Mouse (Mus musculus): Measurements from ENCODE around the gene Lypd3. TPM values are rescaled to one million over a fixed set of nuclear protein-coding genes. Genes with fewer than 3 reads are reported as not detected.

Lypd3 gene
- polyA plus RNA-seq (2012), result not detected in 2 replicates

DNA sequence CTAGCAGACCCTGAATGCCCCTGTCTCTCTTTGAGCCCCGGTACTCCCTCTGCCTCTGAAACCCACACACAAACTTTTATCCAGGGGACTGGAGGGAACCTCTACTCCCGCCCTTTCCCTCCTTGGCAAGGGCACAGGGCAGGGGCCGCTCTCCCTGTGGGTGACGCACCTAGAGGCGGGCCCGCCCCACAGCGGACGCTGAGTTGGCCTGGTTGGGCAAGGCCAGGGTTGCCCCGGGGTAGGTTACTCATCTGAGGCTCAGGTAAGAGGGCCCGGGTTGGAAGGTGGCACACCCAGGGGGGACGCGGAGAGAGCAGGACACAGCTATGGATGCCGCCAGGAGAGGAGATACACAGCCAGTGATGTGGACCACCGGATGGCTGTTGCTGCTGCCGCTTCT lies at the start of gene Lypd3:
TSS of gene Lypd3 (plus strand) at position 287 of the 400 bp plus-strand sequence.
- no peak for TF ChIP-seq GATA1 (IDR thresholded peaks at IDR 0.05; ENCODE audit: low read length)

- no peak for TF ChIP-seq GATA1 (IDR thresholded peaks at IDR 0.05; ENCODE audit: low read length)
Observed at GRCm38 (mm10) chr7:24586828-24587227, 49.5 kb upstream of the Lypd3 start.

GRCm38 (mm10) chr7:24587330-24588105 lies 48.8 kb upstream of the Lypd3 start, which contains the start of the genes Ethe1 and Zfp575:
Gene Ethe1 (plus strand): TSS chr7:24587543.
Gene Zfp575 (minus strand): TSS chr7:24587641.
- TF ChIP-seq GATA1 (IDR thresholded peaks at IDR 0.05; ENCODE audit: low read length), result no peak

- TF ChIP-seq GATA1 (IDR thresholded peaks at IDR 0.05; ENCODE audit: low read length), result no peak
Observed at GRCm38 (mm10) chr7:24588336-24588735, 48.0 kb upstream of the Lypd3 start.

DNA sequence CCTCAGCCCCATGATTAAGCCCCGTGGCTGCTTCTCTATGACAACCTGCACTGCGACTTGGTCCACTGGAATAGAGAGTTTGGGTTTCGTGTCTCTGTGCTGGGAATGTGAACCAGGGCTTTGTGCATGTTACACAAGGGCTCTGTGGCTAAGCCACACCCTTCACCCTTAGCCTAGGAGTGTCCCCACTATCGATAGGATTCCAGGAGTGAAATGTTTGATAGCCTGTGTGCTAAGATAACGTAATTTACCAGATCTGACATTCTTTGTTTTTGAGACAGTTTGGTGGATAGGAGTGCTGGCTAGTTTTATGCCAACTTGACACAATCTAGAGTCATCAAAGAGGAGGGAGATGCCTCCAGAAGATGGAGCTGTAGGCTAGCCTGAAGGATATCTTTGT lies 44.6 kb upstream of the Lypd3 start:
- peak; percentile 50 for TF ChIP-seq GATA1 (IDR thresholded peaks at IDR 0.05; ENCODE audit: low read length)

DNA sequence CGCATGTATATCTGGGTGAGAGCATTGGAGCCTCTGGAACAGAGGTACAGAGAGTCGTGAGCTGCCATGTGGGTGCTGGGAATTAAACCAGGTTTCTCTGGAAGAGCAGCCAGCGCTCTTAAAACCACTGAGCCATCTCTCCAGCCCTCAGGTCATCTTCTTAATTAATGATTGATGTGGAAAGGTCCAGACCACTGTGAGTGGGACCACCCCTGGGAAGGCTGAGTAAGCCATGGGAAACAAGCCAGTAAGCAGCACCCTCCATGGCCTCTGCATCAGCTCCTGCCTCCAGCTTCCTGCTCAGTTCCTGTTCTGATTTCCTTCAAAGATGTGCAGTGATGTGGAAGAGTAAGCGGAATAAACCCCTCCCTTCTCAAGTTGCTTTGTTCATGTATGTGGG lies 44.2 kb upstream of the Lypd3 start:
- no peak for TF ChIP-seq GATA1 (IDR thresholded peaks at IDR 0.05; ENCODE audit: low read length)

- no peak for TF ChIP-seq GATA1 (IDR thresholded peaks at IDR 0.05; ENCODE audit: low read length)
Observed at GRCm38 (mm10) chr7:24592781-24593180, 43.6 kb upstream of the Lypd3 start.

GRCm38 (mm10) chr7:24593621-24594308 lies 42.6 kb upstream of the Lypd3 start:
- TF ChIP-seq GATA1 (IDR thresholded peaks at IDR 0.05; ENCODE audit: low read length), result no peak

DNA sequence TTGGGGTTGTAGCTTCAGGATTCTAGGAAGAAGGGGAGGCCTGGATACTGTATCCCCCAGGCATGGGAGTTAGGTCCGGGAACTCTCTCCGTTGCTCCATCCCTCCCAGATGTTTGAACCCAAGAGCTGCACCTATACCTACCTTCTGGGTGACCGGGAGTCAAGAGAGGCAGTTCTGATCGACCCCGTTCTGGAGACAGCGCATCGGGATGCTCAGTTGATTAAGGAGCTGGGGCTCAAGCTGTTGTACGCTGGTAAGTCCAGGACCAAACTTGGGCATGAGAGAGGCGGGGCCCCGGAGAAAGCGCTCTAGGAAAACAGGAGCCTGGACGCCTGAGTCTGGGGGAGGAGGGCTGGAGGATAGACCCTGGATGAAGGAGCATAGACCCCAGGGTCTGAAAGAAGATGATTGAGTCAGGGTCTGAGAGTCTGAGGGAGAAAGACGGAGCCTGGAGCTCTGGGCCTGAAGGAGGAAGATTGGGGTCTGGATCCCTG lies 42.0 kb upstream of the Lypd3 start:
- TF ChIP-seq GATA1 (IDR thresholded peaks at IDR 0.05; ENCODE audit: low read length), result no peak

GRCm38 (mm10) chr7:24595464-24595863 lies 40.9 kb upstream of the Lypd3 start:
- TF ChIP-seq GATA1 (IDR thresholded peaks at IDR 0.05; ENCODE audit: low read length), result no peak

GRCm38 (mm10) chr7:24598121-24598520 lies 38.2 kb upstream of the Lypd3 start:
- no peak for TF ChIP-seq GATA1 (IDR thresholded peaks at IDR 0.05; ENCODE audit: low read length)

DNA sequence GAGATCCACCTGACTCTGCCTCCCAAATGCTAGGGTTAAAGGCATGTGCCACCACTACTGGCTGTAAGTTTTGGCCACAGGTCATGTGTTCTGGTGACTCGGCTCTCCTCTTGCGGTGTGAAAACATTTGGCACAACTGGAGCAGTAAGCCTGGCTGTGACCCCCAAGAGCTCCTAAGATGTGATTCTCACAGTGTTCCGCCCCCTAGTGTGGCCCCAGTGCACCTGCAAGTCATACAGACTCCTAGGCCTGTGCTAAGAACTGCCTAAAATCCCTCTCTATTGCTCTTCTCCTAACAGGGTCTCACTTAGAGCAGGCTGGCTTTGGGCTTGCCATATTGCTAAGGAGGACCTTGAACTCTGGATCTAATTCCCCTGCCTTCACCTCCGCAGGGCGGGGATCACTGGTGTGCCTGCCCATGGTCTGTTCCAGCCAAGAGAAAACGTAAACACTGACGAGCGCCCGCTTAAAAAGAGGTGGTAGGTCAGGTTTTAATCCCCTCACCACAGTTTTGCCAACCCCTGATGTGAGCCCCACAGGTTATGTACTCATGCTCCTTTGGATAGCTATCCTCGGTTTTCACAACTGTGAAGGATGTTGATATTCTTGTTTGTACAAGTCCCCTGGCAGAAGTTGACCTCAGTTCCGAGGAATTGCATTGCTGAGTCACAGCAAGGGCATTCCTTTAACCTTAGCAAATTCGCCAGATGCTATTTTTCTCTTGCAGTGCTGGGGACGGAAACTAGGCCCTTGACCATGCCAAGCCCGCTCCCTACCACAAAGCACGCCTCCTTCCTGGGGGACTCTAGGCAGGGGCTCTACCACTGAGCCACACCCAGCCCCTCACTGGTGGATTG lies 36.9 kb upstream of the Lypd3 start:
- TF ChIP-seq GATA1 (IDR thresholded peaks at IDR 0.05; ENCODE audit: low read length), result no peak

DNA sequence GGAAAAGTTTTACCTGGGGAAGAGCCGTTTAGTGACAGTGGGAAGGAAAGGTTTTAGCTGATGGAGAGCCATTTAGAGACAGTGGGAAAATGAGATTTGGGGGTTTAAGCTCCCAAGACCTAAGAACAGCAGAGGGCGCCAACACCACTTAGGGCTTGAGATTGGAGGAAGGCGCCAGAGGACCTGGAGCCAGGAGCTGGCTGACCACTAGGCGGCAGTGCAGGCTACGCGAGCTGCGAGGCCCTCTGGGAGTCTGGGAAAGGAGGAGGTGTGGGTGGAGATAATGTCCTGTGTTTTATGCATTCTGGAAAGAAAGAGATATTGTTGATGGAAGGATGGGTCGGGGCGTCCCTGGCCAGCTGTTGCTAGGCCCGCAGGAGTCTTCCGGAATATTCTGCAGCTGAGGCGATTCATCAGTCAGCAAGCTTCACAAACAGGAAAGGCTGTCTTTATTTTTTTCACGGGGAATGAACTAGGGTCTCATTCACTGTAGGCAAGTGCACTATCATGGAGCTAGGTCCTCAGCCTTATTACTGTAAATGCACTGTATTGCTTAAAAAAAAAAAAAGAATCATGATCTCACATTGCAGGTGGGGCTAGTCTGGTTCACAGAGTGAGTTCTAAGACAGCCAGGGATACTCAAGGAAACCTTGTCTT lies 35.3 kb upstream of the Lypd3 start:
- no peak for TF ChIP-seq GATA1 (IDR thresholded peaks at IDR 0.05; ENCODE audit: low read length)

DNA sequence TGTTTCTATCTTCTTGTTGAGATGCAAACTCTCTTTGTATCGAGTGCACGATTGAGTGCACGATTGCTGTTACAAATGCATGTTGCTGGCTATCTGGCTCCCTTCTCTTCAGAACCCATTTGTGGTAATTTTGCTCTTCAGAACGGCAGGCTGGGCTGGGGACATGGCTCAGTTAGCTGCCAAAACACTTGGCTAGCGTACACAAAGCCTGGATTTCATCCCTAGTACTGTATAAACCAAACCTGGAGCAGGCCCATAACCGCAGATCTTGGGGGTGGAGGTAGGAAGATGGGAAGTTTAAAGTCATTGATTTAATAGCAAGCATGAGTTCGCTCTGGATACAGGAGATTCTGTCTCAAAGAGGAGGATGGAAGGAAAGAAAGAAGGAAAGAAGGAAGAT lies 30.8 kb upstream of the Lypd3 start:
- no peak for TF ChIP-seq GATA1 (IDR thresholded peaks at IDR 0.05; ENCODE audit: low read length)

- no peak for TF ChIP-seq GATA1 (IDR thresholded peaks at IDR 0.05; ENCODE audit: low read length)
Observed at GRCm38 (mm10) chr7:24606046-24606445, 30.3 kb upstream of the Lypd3 start.

All from G1E-ER4 (cell line).